Mouse (Mus musculus): ENCODE measurements around the gene Zfp451. TPM values are rescaled to one million over a fixed set of nuclear protein-coding genes. Genes with fewer than 3 reads are reported as not detected.

Gene Zfp451
- polyA plus RNA-seq, 1 experiment from 2014 or later, result 46.8 TPM

Other genes starting within 250 kb of the Zfp451 start
- gene Prim2, start 144.8 kb downstream of the Zfp451 start, polyA plus RNA-seq (2015; fragmentation: Nextera tagmentation; extraction: Ambion mirVana), result 27.7 and 29.9 TPM in 2 replicates
- 27.3 and 29.9 TPM in 2 replicates for gene Rab23, start 94.7 kb downstream of the Zfp451 start, polyA plus RNA-seq (2015; fragmentation: Nextera tagmentation; extraction: Ambion mirVana)
- 17.4 and 18.5 TPM in 2 replicates for gene Bag2, start 56.8 kb downstream of the Zfp451 start, polyA plus RNA-seq (2015; fragmentation: Nextera tagmentation; extraction: Ambion mirVana)
- 12.2 and 12.8 TPM in 2 replicates for gene Bend6, start 93.2 kb upstream of the Zfp451 start, polyA plus RNA-seq (2015; fragmentation: Nextera tagmentation; extraction: Ambion mirVana)
- 35.2 and 38.3 TPM in 2 replicates for gene Dst, start 93.6 kb upstream of the Zfp451 start, polyA plus RNA-seq (2015; fragmentation: Nextera tagmentation; extraction: Ambion mirVana)

All from midbrain, embryonic 13.5 days (tissue).